Mouse (Mus musculus) heart, postnatal 0 days (tissue): Measurements from ENCODE around the gene Tnnc2.

Experiments
- CTCF ChIP-seq: IDR thresholded peaks from 2 replicates; pipeline ENCODE4 v1.5.1; 2016; ENCODE audit warnings: antibody characterized with exemption, control low read depth, low read depth
- EP300 ChIP-seq: IDR thresholded peaks from 2 replicates; pipeline ENCODE4 v1.6.1; 2016; ENCODE audit warnings: antibody characterized with exemption, low read depth

DNA sequence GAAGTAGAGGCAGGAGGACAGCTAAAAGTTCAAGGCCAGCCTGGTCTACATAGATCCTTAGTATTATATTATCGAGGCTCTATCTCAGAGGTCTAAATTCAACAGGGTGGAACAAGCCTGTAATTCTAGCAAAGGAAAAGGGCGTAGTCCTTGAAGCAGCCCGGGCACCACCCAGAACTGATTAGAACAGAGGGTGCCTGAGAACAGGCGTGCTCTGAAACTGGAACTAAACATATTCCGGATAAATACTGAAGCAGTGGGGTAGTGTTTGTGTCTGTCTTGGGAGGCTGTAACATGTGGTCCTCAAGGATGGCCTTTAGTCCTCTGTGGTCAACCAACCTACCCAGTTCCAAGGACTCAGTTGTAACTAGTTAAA lies 5.8 kb downstream of the Tnnc2 start:
- TF ChIP-seq CTCF = no peak
- no peak for TF ChIP-seq EP300
